Mouse (Mus musculus) T-cell, adult 2 months (primary cell): ENCODE results near the gene Synj1.

Experiments used
- DNase-seq: peaks from one replicate; pipeline ENCODE4 v3.0.0; 2022; ENCODE audit warnings: low spot score

The Synj1 gene

DNA sequence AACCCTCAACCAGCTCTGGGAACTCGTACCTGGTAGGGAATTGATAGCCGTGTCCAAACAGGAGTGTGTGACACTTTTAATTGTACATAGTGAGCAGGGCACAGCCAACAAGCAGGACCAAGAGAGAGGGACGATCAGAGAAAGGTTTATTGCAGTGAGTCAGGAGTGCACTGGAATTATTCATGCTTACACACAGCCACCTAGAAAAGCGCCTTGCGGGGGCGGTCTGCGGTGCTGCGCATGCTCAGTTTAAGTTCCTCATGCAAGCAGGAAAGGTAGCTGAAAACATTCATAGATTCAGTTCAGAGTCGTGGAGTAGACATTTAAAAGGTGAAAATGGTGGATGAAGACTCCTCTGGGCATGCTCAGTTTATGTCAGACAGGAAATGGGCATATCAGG, 120.4 kb downstream of the Synj1 start:
- no peak for DNase-seq
